Mouse (Mus musculus) myocyte (in vitro differentiated cells): ENCODE data around the gene Clca4a.

ENCODE experiments used
- E2F4 ChIP-seq: IDR thresholded peaks from one replicate; pipeline ENCODE4 v1.6.1; 2011; ENCODE audit warnings: mild to moderate bottlenecking, control low read depth, moderate library complexity; ENCODE audit not compliant: insufficient read depth
- MAX ChIP-seq: IDR thresholded peaks from one replicate; pipeline ENCODE4 v1.6.1; 2011; ENCODE audit warnings: low read depth, mild to moderate bottlenecking, control low read depth
- POLR2A ChIP-seq: IDR thresholded peaks from one replicate; pipeline ENCODE4 v1.6.1; 2011; ENCODE audit warnings: low read depth, mild to moderate bottlenecking, control low read depth, moderate library complexity; ENCODE audit not compliant: insufficient read length

- TF ChIP-seq MAX = no peak
- TF ChIP-seq POLR2A = no peak
- TF ChIP-seq E2F4 = no peak
These were observed 8.8 kb downstream of the Clca4a start for GRCm38 (mm10) chr3:144966074-144966473.
